Mouse (Mus musculus) intestine, embryonic 14.5 days (tissue): Measurements from ENCODE around the gene Cplx2. TPM values are rescaled to one million over a fixed set of nuclear protein-coding genes. Genes with fewer than 3 reads are reported as not detected.

Source experiments
- ATAC-seq: fragments of 200-750 bp; cut with Nextera tagmentation; replicated peaks from 2 replicates; pipeline ENCODE4 v1.8.0; 2017; ENCODE audit warnings: low read depth, moderate number of reproducible peaks, moderate TSS enrichment, moderate library complexity; ENCODE audit not compliant: low FRiP score, low TSS enrichment
- DNase-seq: peaks from one replicate; pipeline ENCODE4 v3.0.0-alpha.2; 2018; ENCODE audit warnings: low spot score
- H3K27ac ChIP-seq: fragments of 300-500 bp; sonication (generic); 2 replicates; pipeline ENCODE4 v1.5.1; 2014; ENCODE audit warnings: low read depth, mild to moderate bottlenecking, control low read depth
- H3K27me3 ChIP-seq: fragments of 300-500 bp; sonication (generic); replicated peaks from 2 replicates; pipeline ENCODE4 v1.6.1; 2014; ENCODE audit warnings: low read length, control low read depth; ENCODE audit not compliant: control insufficient read depth, insufficient read depth
- H3K36me3 ChIP-seq: fragments of 300-500 bp; sonication (generic); 2 replicates; pipeline ENCODE4 v1.6.1; 2014; ENCODE audit warnings: low read length, control low read depth; ENCODE audit not compliant: control insufficient read depth, insufficient read depth
- H3K4me1 ChIP-seq: fragments of 300-500 bp; sonication (generic); replicated peaks from 2 replicates; pipeline ENCODE4 v1.6.1; 2014; ENCODE audit warnings: low read length, control low read depth, mixed read lengths; ENCODE audit not compliant: control insufficient read depth, insufficient read depth
- H3K4me2 ChIP-seq: fragments of 300-500 bp; sonication (generic); 2 replicates; pipeline ENCODE4 v1.6.1; 2014; ENCODE audit warnings: low read length
- H3K4me3 ChIP-seq: fragments of 300-500 bp; sonication (generic); 2 replicates; pipeline ENCODE4 v1.5.1; 2014; ENCODE audit warnings: low read depth, low read length, control low read depth, mixed read lengths
- H3K9ac ChIP-seq: fragments of 300-500 bp; sonication (generic); 2 replicates; pipeline ENCODE4 v1.6.1; 2014; ENCODE audit warnings: mild to moderate bottlenecking, low read length
- H3K9me3 ChIP-seq: fragments of 300-500 bp; sonication (generic); 2 replicates; pipeline ENCODE4 v1.6.1; 2016; ENCODE audit warnings: low read length, control low read depth; ENCODE audit not compliant: control insufficient read depth
- WGBS: fragments of 180-500 bp; shearing (Covaris S2); extraction: QIAGEN DNeasy Blood & Tissue Kit; methylation state at CpG from one replicate; pipeline ENCODE4 v1.1.7; 2014; 5-methylcytosine and 5-hydroxymethylcytosine counted together
- polyA plus RNA-seq: library from polyadenylated mRNA; unstranded; fragments of >200 nt; fragmentation: Nextera tagmentation; extraction: Ambion mirVana; gene quantifications from 2 replicates; pipeline ENCODE4 v1.2.1, GENCODE M21; 2014

The Cplx2 gene
- polyA plus RNA-seq, 1 experiment from 2014 or later = 6.7 TPM

- no peak overlapping the region for H3K27ac ChIP-seq
- ATAC-seq (no peak), DNase-seq (no peak)
- no peak overlapping the region for H3K9ac ChIP-seq
- no peak overlapping the region for H3K4me2 ChIP-seq
- H3K4me3 ChIP-seq = no peak overlapping the region
- H3K9me3 ChIP-seq = peaks cover 4% of the 10 kb centered on the region; the same call in 1 of the 2 replicates
- H3K36me3 ChIP-seq = no peaks in the 10 kb centered on the region
- 66% methylated on average over 10 of the region's 10 CpGs for WGBS
- H3K27me3 ChIP-seq = no peaks in the 10 kb centered on the region
- H3K4me1 ChIP-seq = peaks cover 15% of the 10 kb centered on the region; the same call in 1 of the 2 replicates
Measured at GRCm38 (mm10) chr13:54426781-54427655, 55.9 kb downstream of the Cplx2 start.

DNA sequence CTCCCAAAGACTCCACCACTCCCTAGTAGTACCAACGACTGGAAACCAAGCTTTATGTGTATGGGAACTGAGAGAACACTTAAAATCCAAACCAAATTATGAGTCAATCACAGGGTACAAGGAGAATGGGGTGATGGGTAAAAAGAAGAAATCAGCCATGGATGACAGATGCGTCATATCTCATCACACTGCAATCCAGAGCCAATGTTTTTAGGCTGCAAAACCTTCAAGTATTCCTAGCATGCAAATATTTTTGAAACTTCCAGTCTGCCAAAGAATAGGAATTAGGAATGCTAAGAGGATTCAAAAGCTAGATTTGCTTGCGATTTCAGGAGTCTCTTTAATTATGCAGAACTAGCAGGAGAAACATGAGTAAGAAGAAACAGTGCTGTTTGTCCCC lies 57.6 kb downstream of the Cplx2 start:
- Histone ChIP-seq H3K4me1 (peaks cover 15% of the 10 kb centered on the region; the same call in 1 of the 2 replicates), H3K27ac (no peak overlapping the region), H3K9me3 (0 out of 2 replicates have a peak, but pooled peaks cover under 1% of the 10 kb centered on the region), H3K4me2 (no peak overlapping the region), H3K36me3 (no peaks in the 10 kb centered on the region), H3K4me3 (no peak overlapping the region), H3K9ac (no peak overlapping the region), H3K27me3 (no peaks in the 10 kb centered on the region)
- ATAC-seq = no peak
- 80% methylated on average over 3 of the region's 3 CpGs for WGBS
- DNase-seq = no peak

GRCm38 (mm10) chr13:54430051-54430450 lies 58.9 kb downstream of the Cplx2 start:
- no peak overlapping the region for H3K4me3 ChIP-seq
- DNase-seq = no peak
- no peak overlapping the region for H3K9ac ChIP-seq
- peaks cover 8% of the 10 kb centered on the region; the same call in 1 of the 2 replicates for H3K4me1 ChIP-seq
- H3K4me2 ChIP-seq = no peak overlapping the region
- H3K36me3 ChIP-seq = no peaks in the 10 kb centered on the region
- no peaks in the 10 kb centered on the region for H3K9me3 ChIP-seq
- no peaks in the 10 kb centered on the region for H3K27me3 ChIP-seq
- H3K27ac ChIP-seq = no peak overlapping the region
- ATAC-seq = no peak
- 48% methylated on average over 2 of the region's 2 CpGs for WGBS

- peaks cover 4% of the 10 kb centered on the region; the same call in 1 of the 2 replicates for H3K4me1 ChIP-seq
- no peak overlapping the region for H3K4me3 ChIP-seq
- no peak overlapping the region for H3K27ac ChIP-seq
- WGBS = 87% methylated on average over 9 of the region's 9 CpGs
- no peak overlapping the region for H3K4me2 ChIP-seq
- DNase-seq (no peak), ATAC-seq (no peak)
- H3K9ac ChIP-seq = no peak overlapping the region
- no peaks in the 10 kb centered on the region for H3K27me3 ChIP-seq
- H3K36me3 ChIP-seq = no peaks in the 10 kb centered on the region
- no peaks in the 10 kb centered on the region for H3K9me3 ChIP-seq
Measured at GRCm38 (mm10) chr13:54431161-54431560, 60.0 kb downstream of the Cplx2 start.

Other genes with a start within 250 kb of the Cplx2 start
- gene Hrh2, start 179.2 kb upstream of the Cplx2 start, polyA plus RNA-seq = 0.16 and 0.26 TPM in 2 replicates
- 133 and 140 TPM in 2 replicates for gene Thoc3, start 97.5 kb downstream of the Cplx2 start, polyA plus RNA-seq
- gene Simc1, start 132.4 kb downstream of the Cplx2 start, polyA plus RNA-seq = 12.3 and 14.6 TPM in 2 replicates
- 128 and 136 TPM in 2 replicates for gene 4833439L19Rik, start 194.1 kb downstream of the Cplx2 start, polyA plus RNA-seq
- gene Arl10, start 203.7 kb downstream of the Cplx2 start, polyA plus RNA-seq = 25.4 and 26.4 TPM in 2 replicates
- 78.8 and 91.5 TPM in 2 replicates for gene Nop16, start 218.7 kb downstream of the Cplx2 start, polyA plus RNA-seq
- 221 and 239 TPM in 2 replicates for gene Higd2a, start 218.9 kb downstream of the Cplx2 start, polyA plus RNA-seq
- 43.6 and 49.6 TPM in 2 replicates for gene Cltb, start 240.0 kb downstream of the Cplx2 start, polyA plus RNA-seq